Mouse (Mus musculus) G1E (cell line): ENCODE data around the gene Larp6. TPM values are rescaled to one million over a fixed set of nuclear protein-coding genes. Genes with fewer than 3 reads are reported as not detected.

Experiments
- ATAC-seq: 2 replicates; pipeline ENCODE4 v1.8.0; 2016; ENCODE audit warnings: mild to moderate bottlenecking; ENCODE audit not compliant: insufficient number of reproducible peaks, poor library complexity, low FRiP score, severe bottlenecking; ENCODE audit errors: extremely low read depth
- DNase-seq: peaks from one replicate; pipeline ENCODE4 v3.0.0; 2012; ENCODE audit warnings: low spot score
- H3K27me3 ChIP-seq: 2 replicates; pipeline ENCODE4 v1.6.1; 2012; ENCODE audit warnings: mild to moderate bottlenecking, low read length, inconsistent platforms; ENCODE audit not compliant: insufficient read depth
- H3K36me3 ChIP-seq: replicated peaks from 2 replicates; pipeline ENCODE3; 2012; ENCODE audit warnings: mild to moderate bottlenecking, inconsistent platforms
- H3K4me1 ChIP-seq: 2 replicates; pipeline ENCODE4 v1.6.1; 2012; ENCODE audit warnings: low read depth, low read length, inconsistent platforms, mixed read lengths; ENCODE audit not compliant: insufficient read depth
- H3K4me3 ChIP-seq: 2 replicates; pipeline ENCODE4 v1.5.1; 2012; ENCODE audit warnings: low read depth, mild to moderate bottlenecking, inconsistent platforms, low read length, moderate library complexity, mixed read lengths
- H3K9me3 ChIP-seq: replicated peaks from 2 replicates; pipeline ENCODE4 v1.6.1; 2012; ENCODE audit warnings: inconsistent platforms
- CTCF ChIP-seq: IDR thresholded peaks from 2 replicates; pipeline ENCODE4 v1.5.1; 2012; ENCODE audit warnings: low read depth, low read length, inconsistent platforms, mixed read lengths
- GATA1 ChIP-seq: IDR thresholded peaks from 2 replicates; pipeline ENCODE4 v1.6.1; 2012; ENCODE audit warnings: borderline replicate concordance, low read length, inconsistent platforms, mixed read lengths
- GATA2 ChIP-seq: IDR thresholded peaks from 2 replicates; pipeline ENCODE4 v1.6.1; 2012; ENCODE audit warnings: low read depth, low read length, inconsistent platforms, borderline replicate concordance
- POLR2AphosphoS5 ChIP-seq: IDR thresholded peaks from 2 replicates; pipeline ENCODE4 v1.6.1; 2012; ENCODE audit warnings: low read depth, low read length, inconsistent platforms; ENCODE audit not compliant: insufficient replicate concordance
- TAL1 ChIP-seq: conservative IDR thresholded peaks from 2 replicates; pipeline ENCODE4 v1.6.1; 2012; ENCODE audit warnings: low read depth, low read length, inconsistent platforms, mixed read lengths
- polyA plus RNA-seq: library from polyadenylated mRNA; stranded (reverse); fragments of >175 nt; gene quantifications from 2 replicates; pipeline ENCODE4 v1.2.3, GENCODE M21; 2012
- total RNA-seq, 2 experiments: library from RNA; stranded (forward) in 1 of 2; stranded (reverse) in 1 of 2; fragments of 200-1000 nt in 1 of 2; fragments of >200 nt in 1 of 2; fragmentation: Nextera tagmentation in 1 of 2; gene quantifications; 2 replicates each; pipeline ENCODE4 v1.2.3; 2014 to 2017

Larp6 gene
- total RNA-seq (2014; fragmentation: Nextera tagmentation) (not detected in 2 replicates), total RNA-seq (2017) (0.17 TPM in 1 of 2 replicates, not detected in the other), polyA plus RNA-seq (not detected in 2 replicates)

- Histone ChIP-seq H3K36me3 (no peaks in the 10 kb centered on the region), H3K4me1 (no peaks in the 10 kb centered on the region), H3K4me3 (no peak within 1 kb of the TSS), H3K27me3 (no peaks in the 10 kb centered on the region; the same call in 1 of the 2 replicates), H3K9me3 (no peaks in the 10 kb centered on the region)
- no peak for TF ChIP-seq GATA2
- TF ChIP-seq TAL1, result no peak
- DNase-seq (no peak), ATAC-seq (no peak)
These were observed at the start of gene Larp6 for GRCm38 (mm10) chr9:60712771-60713541. Larp6 (plus strand) TSS chr9:60712989.

- Histone ChIP-seq H3K4me1 (no peaks in the 10 kb centered on the region), H3K9me3 (no peaks in the 10 kb centered on the region), H3K4me3 (no peak overlapping the region), H3K27me3 (0 out of 2 replicates have a peak, but pooled peaks cover 4% of the 10 kb centered on the region), H3K36me3 (no peaks in the 10 kb centered on the region)
- DNase-seq, result no peak
- no peak for TF ChIP-seq CTCF
- no peak for TF ChIP-seq POLR2AphosphoS5
- TF ChIP-seq GATA1, result no peak
- TF ChIP-seq TAL1, result no peak
- TF ChIP-seq GATA2, result no peak
- no peak for ATAC-seq
These were observed 48.4 kb upstream of the Larp6 start for GRCm38 (mm10) chr9:60664385-60664784.

GRCm38 (mm10) chr9:60664866-60665265 is 47.9 kb upstream of the Larp6 start:
- DNase-seq (no peak), ATAC-seq (no peak)
- H3K4me1 ChIP-seq, result no peaks in the 10 kb centered on the region
- no peak overlapping the region for H3K4me3 ChIP-seq
- no peak for TF ChIP-seq TAL1
- no peak for TF ChIP-seq POLR2AphosphoS5
- 0 out of 2 replicates have a peak, but pooled peaks cover 4% of the 10 kb centered on the region for H3K27me3 ChIP-seq
- no peaks in the 10 kb centered on the region for H3K36me3 ChIP-seq
- no peaks in the 10 kb centered on the region for H3K9me3 ChIP-seq

- TF ChIP-seq GATA1 (no peak), GATA2 (no peak), POLR2AphosphoS5 (no peak), CTCF (no peak), TAL1 (no peak)
- no peaks in the 10 kb centered on the region for H3K4me1 ChIP-seq
- DNase-seq, result no peak
- 0 out of 2 replicates have a peak, but pooled peaks cover 4% of the 10 kb centered on the region for H3K27me3 ChIP-seq
- H3K36me3 ChIP-seq, result no peaks in the 10 kb centered on the region
- no peak for ATAC-seq
- H3K4me3 ChIP-seq, result no peak overlapping the region
- H3K9me3 ChIP-seq, result no peaks in the 10 kb centered on the region
These were observed 47.3 kb upstream of the Larp6 start for GRCm38 (mm10) chr9:60665535-60665934.

- Histone ChIP-seq H3K9me3 (no peaks in the 10 kb centered on the region), H3K4me1 (no peaks in the 10 kb centered on the region), H3K4me3 (no peak overlapping the region), H3K36me3 (no peaks in the 10 kb centered on the region), H3K27me3 (0 out of 2 replicates have a peak, but pooled peaks cover 4% of the 10 kb centered on the region)
- ATAC-seq (no peak), DNase-seq (no peak)
- TF ChIP-seq GATA2 (no peak), GATA1 (no peak), TAL1 (no peak), CTCF (no peak), POLR2AphosphoS5 (no peak)
These were observed 43.9 kb upstream of the Larp6 start for GRCm38 (mm10) chr9:60668886-60669285.

- TF ChIP-seq GATA1 (no peak), TAL1 (no peak), GATA2 (no peak), CTCF (no peak), POLR2AphosphoS5 (no peak)
- ATAC-seq, result no peak
- Histone ChIP-seq H3K36me3 (no peaks in the 10 kb centered on the region), H3K4me3 (no peak overlapping the region), H3K27me3 (0 out of 2 replicates have a peak, but pooled peaks cover 4% of the 10 kb centered on the region), H3K4me1 (no peaks in the 10 kb centered on the region), H3K9me3 (no peaks in the 10 kb centered on the region)
- no peak for DNase-seq
These were observed 40.2 kb upstream of the Larp6 start for GRCm38 (mm10) chr9:60672568-60672967.
